Mouse (Mus musculus): ENCODE measurements at regions not wholly inside any gene's neighbourhood (a gene's known extent, or its start where the extent isn't known, plus 50 kb on each side); places are given as distances from the start of the nearest gene placed in this dataset.

- Histone ChIP-seq H3K4me3 (ENCODE audit: insufficient read depth, low read length) (no peak overlapping the region), H3K27ac (ENCODE audit: insufficient read depth, low read length) (no peak overlapping the region), H3K4me1 (ENCODE audit: control insufficient read depth, insufficient read depth, low read length) (no peaks in the 10 kb centered on the region)
- TF ChIP-seq POLR2A (IDR thresholded peaks at IDR 0.05; ENCODE audit: extremely low read depth, insufficient read depth, low read length) (no peak), CTCF (IDR thresholded peaks at IDR 0.05; ENCODE audit: extremely low read depth, insufficient read depth, low read length) (no peak)
Measured at GRCm38 (mm10) chr13:114603341-114603740, 144.6 kb upstream of the Fst start.

- H3K27ac ChIP-seq (ENCODE audit: insufficient read depth, low read length): no peak overlapping the region
- no peak for TF ChIP-seq CTCF (IDR thresholded peaks at IDR 0.05; ENCODE audit: extremely low read depth, insufficient read depth, low read length)
- no peak for TF ChIP-seq POLR2A (IDR thresholded peaks at IDR 0.05; ENCODE audit: extremely low read depth, insufficient read depth, low read length)
- H3K4me3 ChIP-seq (ENCODE audit: insufficient read depth, low read length): no peak overlapping the region
- no peaks in the 10 kb centered on the region for H3K4me1 ChIP-seq (ENCODE audit: control insufficient read depth, insufficient read depth, low read length)
Measured at GRCm38 (mm10) chr13:114604037-114604694, 145.4 kb upstream of the Fst start.

DNA sequence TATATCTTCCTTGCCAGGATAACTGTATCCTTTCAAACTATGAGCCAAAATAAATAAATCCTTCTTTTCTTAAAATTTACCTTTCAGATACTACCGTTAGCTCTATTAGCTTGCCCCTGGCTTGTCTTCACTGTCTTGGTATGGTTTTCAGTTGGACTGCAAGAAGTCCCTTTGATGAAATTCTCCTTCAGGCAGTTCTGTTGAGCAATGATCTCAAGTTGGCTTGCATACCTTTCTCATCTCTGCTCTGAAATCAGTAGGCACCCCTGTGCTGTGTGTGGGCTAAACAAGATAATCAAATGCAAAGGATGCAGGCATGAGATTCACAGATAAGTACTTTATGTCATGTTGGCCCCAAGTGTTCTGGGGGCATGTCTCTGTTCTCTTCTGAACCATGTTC, 155.2 kb upstream of the Fst start:
- Histone ChIP-seq H3K4me1 (ENCODE audit: control insufficient read depth, insufficient read depth, low read length) (no peaks in the 10 kb centered on the region), H3K27ac (ENCODE audit: insufficient read depth, low read length) (no peak overlapping the region), H3K4me3 (ENCODE audit: insufficient read depth, low read length) (no peak overlapping the region)
- TF ChIP-seq CTCF (IDR thresholded peaks at IDR 0.05; ENCODE audit: extremely low read depth, insufficient read depth, low read length) (no peak), POLR2A (IDR thresholded peaks at IDR 0.05; ENCODE audit: extremely low read depth, insufficient read depth, low read length) (no peak)

DNA sequence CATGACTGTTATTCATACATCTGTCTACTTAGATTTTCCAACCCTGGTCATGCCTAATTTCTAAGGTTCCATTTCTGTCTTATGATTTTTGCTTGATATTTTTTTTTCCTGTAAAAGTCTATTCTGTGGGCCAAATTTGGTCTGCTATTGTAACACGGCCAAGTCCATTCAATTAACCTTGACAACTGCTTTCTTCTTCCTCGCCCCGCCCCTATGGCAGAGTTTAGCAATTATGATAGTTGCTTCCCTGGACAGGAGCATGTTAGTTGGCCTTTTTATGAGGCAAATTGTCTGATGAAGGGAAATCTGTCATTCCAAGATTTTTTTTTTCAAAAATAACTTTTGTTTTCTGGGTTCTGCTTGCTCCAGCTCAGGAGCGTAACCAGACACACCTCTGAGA, 160.7 kb upstream of the Fst start:
- TF ChIP-seq CTCF (IDR thresholded peaks at IDR 0.05; ENCODE audit: extremely low read depth, insufficient read depth, low read length) (no peak), POLR2A (IDR thresholded peaks at IDR 0.05; ENCODE audit: extremely low read depth, insufficient read depth, low read length) (no peak)
- no peak overlapping the region for H3K27ac ChIP-seq (ENCODE audit: insufficient read depth, low read length)
- no peaks in the 10 kb centered on the region for H3K4me1 ChIP-seq (ENCODE audit: control insufficient read depth, insufficient read depth, low read length)
- no peak overlapping the region for H3K4me3 ChIP-seq (ENCODE audit: insufficient read depth, low read length)

DNA sequence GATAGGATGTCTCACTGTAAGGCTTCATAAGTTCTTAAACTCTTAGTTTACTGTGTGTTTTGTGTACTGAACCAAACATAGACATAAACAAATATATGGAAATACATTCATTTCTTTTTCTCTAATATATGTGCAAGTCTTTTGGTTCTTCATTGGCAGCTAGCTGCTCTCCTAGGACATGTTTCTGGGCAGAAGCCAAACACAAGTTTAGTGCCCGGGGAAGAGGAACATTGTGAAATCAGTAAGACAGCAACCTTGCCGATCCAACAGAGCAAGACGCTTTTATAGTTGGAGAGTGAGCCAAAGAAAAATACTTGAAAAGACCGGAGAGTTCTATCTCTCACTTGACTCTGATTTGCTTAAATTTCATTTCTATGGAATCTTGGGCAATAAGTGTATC, 178.0 kb upstream of the Fst start:
- TF ChIP-seq CTCF (IDR thresholded peaks at IDR 0.05; ENCODE audit: extremely low read depth, insufficient read depth, low read length) (no peak), POLR2A (IDR thresholded peaks at IDR 0.05; ENCODE audit: extremely low read depth, insufficient read depth, low read length) (no peak)

GRCm38 (mm10) chr13:114639531-114639930, 178.5 kb upstream of the Mocs2 start:
- H3K27ac ChIP-seq (ENCODE audit: insufficient read depth, low read length): no peak overlapping the region
- no peak for TF ChIP-seq POLR2A (IDR thresholded peaks at IDR 0.05; ENCODE audit: extremely low read depth, insufficient read depth, low read length)
- no peak for TF ChIP-seq CTCF (IDR thresholded peaks at IDR 0.05; ENCODE audit: extremely low read depth, insufficient read depth, low read length)
- H3K4me1 ChIP-seq (ENCODE audit: control insufficient read depth, insufficient read depth, low read length): no peaks in the 10 kb centered on the region
- H3K4me3 ChIP-seq (ENCODE audit: insufficient read depth, low read length): no peak overlapping the region

More for the DNA sequence above, 178.0 kb upstream of the Fst start:
- Histone ChIP-seq H3K4me1 (ENCODE audit: control insufficient read depth, insufficient read depth, low read length) (no peaks in the 10 kb centered on the region), H3K27ac (ENCODE audit: insufficient read depth, low read length) (no peak overlapping the region), H3K4me3 (ENCODE audit: insufficient read depth, low read length) (no peak overlapping the region)

GRCm38 (mm10) chr13:114641688-114642390, 176.2 kb upstream of the Mocs2 start:
- Histone ChIP-seq H3K4me1 (ENCODE audit: control insufficient read depth, insufficient read depth, low read length) (no peaks in the 10 kb centered on the region), H3K4me3 (ENCODE audit: insufficient read depth, low read length) (no peak overlapping the region), H3K27ac (ENCODE audit: insufficient read depth, low read length) (no peak overlapping the region)
- TF ChIP-seq POLR2A (IDR thresholded peaks at IDR 0.05; ENCODE audit: extremely low read depth, insufficient read depth, low read length) (no peak), CTCF (IDR thresholded peaks at IDR 0.05; ENCODE audit: extremely low read depth, insufficient read depth, low read length) (no peak)

DNA sequence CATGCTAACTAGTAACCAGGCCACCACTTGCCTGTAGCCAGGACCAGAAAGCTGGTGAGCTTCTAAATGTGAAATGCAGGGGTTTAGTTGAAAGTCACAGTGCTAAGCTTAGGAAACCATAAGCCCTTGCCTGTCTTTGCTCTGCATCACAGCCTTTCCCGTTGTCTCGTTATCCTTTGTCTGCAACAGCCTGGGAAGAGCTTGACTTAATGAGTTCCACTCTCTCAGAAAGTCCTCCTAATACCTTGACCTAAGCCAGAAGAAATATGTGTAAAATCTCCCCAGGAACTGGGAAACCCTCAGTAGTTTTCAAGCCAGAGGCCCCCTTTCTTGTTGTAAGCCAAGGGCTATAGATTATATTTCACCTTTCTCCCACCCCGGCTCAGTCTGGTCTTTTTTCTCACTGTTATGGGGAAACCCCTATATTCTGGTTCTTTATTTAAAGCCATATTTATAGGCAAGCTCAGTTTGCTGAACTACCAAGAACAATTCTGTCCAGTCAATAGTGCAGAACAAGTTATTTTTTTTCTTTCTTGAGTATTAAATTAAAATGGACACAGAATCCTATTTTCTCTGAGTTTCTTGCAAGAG, 175.0 kb upstream of the Mocs2 start:
- Histone ChIP-seq H3K4me1 (ENCODE audit: control insufficient read depth, insufficient read depth, low read length) (no peaks in the 10 kb centered on the region), H3K27ac (ENCODE audit: insufficient read depth, low read length) (no peak overlapping the region), H3K4me3 (ENCODE audit: insufficient read depth, low read length) (no peak overlapping the region)
- TF ChIP-seq CTCF (IDR thresholded peaks at IDR 0.05; ENCODE audit: extremely low read depth, insufficient read depth, low read length): no peak
- no peak for TF ChIP-seq POLR2A (IDR thresholded peaks at IDR 0.05; ENCODE audit: extremely low read depth, insufficient read depth, low read length)

DNA sequence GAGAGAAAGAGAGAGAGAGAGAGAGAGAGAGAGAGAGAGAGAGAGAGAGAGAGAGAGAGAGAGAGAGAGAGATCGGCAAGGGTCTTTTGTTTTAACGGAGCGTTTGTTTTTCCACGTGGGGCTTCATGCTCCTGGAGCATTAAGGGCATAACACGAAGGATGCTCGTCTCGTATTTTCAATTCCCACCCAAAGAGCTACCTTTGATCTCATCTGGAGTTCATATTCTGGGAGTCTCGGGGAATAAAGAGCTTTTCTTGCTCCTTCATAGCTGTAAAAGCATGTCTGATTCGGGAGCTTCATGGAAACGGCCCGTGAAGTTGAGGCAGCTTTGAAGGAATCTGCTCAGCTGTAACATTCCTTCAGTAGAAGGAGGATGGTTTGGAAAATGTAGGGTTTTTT, 174.5 kb upstream of the Mocs2 start:
- Histone ChIP-seq H3K27ac (ENCODE audit: insufficient read depth, low read length) (no peak overlapping the region), H3K4me3 (ENCODE audit: insufficient read depth, low read length) (no peak overlapping the region), H3K4me1 (ENCODE audit: control insufficient read depth, insufficient read depth, low read length) (no peaks in the 10 kb centered on the region)
- no peak for TF ChIP-seq POLR2A (IDR thresholded peaks at IDR 0.05; ENCODE audit: extremely low read depth, insufficient read depth, low read length)
- no peak for TF ChIP-seq CTCF (IDR thresholded peaks at IDR 0.05; ENCODE audit: extremely low read depth, insufficient read depth, low read length)

- H3K27ac ChIP-seq (ENCODE audit: insufficient read depth, low read length): no peak overlapping the region
- no peak for TF ChIP-seq CTCF (IDR thresholded peaks at IDR 0.05; ENCODE audit: extremely low read depth, insufficient read depth, low read length)
- no peak for TF ChIP-seq POLR2A (IDR thresholded peaks at IDR 0.05; ENCODE audit: extremely low read depth, insufficient read depth, low read length)
- no peak overlapping the region for H3K4me3 ChIP-seq (ENCODE audit: insufficient read depth, low read length)
- no peaks in the 10 kb centered on the region for H3K4me1 ChIP-seq (ENCODE audit: control insufficient read depth, insufficient read depth, low read length)
Measured at GRCm38 (mm10) chr13:114654267-114654666, 163.8 kb upstream of the Mocs2 start.

Measured in cortical plate, adult 2 months (tissue).